Mouse (Mus musculus): ENCODE data around the gene Gapvd1.

GRCm38 (mm10) chr2:34795426-34795825, 40.4 kb upstream of the Gapvd1 start:
- TF ChIP-seq CTCF (IDR thresholded peaks at IDR 0.05 in 2 of 3, conservative IDR thresholded peaks at IDR 0.05 in 1 of 3; ENCODE audit: control insufficient read depth in 1 of 3, insufficient read depth in 1 of 3, low read depth in 2 of 3, low read length in 3 of 3, poor library complexity in 1 of 3, severe bottlenecking in 1 of 3) (no peak), MAZ (IDR thresholded peaks at IDR 0.05; ENCODE audit: low read depth, low read length) (no peak), ETS1 (IDR thresholded peaks at IDR 0.05; ENCODE audit: low read depth, low read length) (0 out of 2 replicates have a peak, but pooled peaks have one; percentile 25), TCF12 (IDR thresholded peaks at IDR 0.05; ENCODE audit: low read depth, low read length) (peak; percentile 66), TAL1 (IDR thresholded peaks at IDR 0.05; ENCODE audit: low read length) (peak; percentile 72), ZNF384 (IDR thresholded peaks at IDR 0.05; ENCODE audit: low read depth, low read length) (no peak), ELF1 (IDR thresholded peaks at IDR 0.05; ENCODE audit: low read depth, low read length) (no peak), EP300 (IDR thresholded peaks at IDR 0.05; ENCODE audit: low read depth in 1 of 2, low read length in 2 of 2) (peak; percentile 75 to 77), JUND (IDR thresholded peaks at IDR 0.05; ENCODE audit: low read depth, low read length) (no peak), GATA1 (IDR thresholded peaks at IDR 0.05; ENCODE audit: low read depth, low read length) (peak; percentile 79), UBTF (IDR thresholded peaks at IDR 0.05; ENCODE audit: borderline replicate concordance, insufficient read depth, low read depth, low read length) (no peak), HCFC1 (IDR thresholded peaks at IDR 0.05; ENCODE audit: low read depth, low read length) (no peak)

Data from MEL (cell line).